Mouse (Mus musculus) ES-E14 (cell line): ENCODE results near the gene Erc1. TPM values are rescaled to one million over a fixed set of nuclear protein-coding genes. Genes with fewer than 3 reads are reported as not detected.

Source experiments
- DNase-seq: peaks from one replicate; pipeline ENCODE4 v3.0.0-alpha.2; 2013; ENCODE audit warnings: low read depth, low spot score
- H3K27ac ChIP-seq: 2 replicates; pipeline ENCODE4 v1.5.1; 2012; ENCODE audit warnings: low read depth, mild to moderate bottlenecking, low read length, moderate library complexity, mixed read lengths; ENCODE audit not compliant: poor library complexity, insufficient read depth, severe bottlenecking
- H3K36me3 ChIP-seq: 2 replicates; pipeline ENCODE4 v1.6.1; 2012; ENCODE audit warnings: mild to moderate bottlenecking, low read length, moderate library complexity, mixed read lengths; ENCODE audit not compliant: control insufficient read depth, poor library complexity, insufficient read depth, severe bottlenecking
- H3K4me1 ChIP-seq, 2 experiments: fragments of 150-350 bp in 1 of 2; sonication (generic) in 1 of 2; 2 replicates each; pipeline ENCODE4 v1.6.1; 2012; ENCODE audit warnings: low read length in 2 of 2, mild to moderate bottlenecking in 1 of 2, mixed read lengths in 1 of 2; ENCODE audit not compliant: control insufficient read depth in 2 of 2, insufficient read depth in 2 of 2, poor library complexity in 1 of 2
- H3K4me3 ChIP-seq, 2 experiments: fragments of 150-350 bp in 1 of 2; sonication (generic) in 1 of 2; 2 replicates each; pipeline ENCODE4 v1.5.1; 2012; ENCODE audit warnings: low read length in 2 of 2, low read depth in 1 of 2, mild to moderate bottlenecking in 1 of 2, mixed read lengths in 1 of 2; ENCODE audit not compliant: insufficient read depth in 1 of 2, poor library complexity in 1 of 2, severe bottlenecking in 1 of 2
- H3K9ac ChIP-seq: 2 replicates; pipeline ENCODE4 v1.6.1; 2012; ENCODE audit warnings: low read depth, mild to moderate bottlenecking, low read length, mixed read lengths; ENCODE audit not compliant: poor library complexity, insufficient read depth, severe bottlenecking
- H3K9me3 ChIP-seq: fragments of 150-350 bp; sonication (generic); 2 replicates; pipeline ENCODE4 v1.6.1; 2012; ENCODE audit warnings: low read depth, mild to moderate bottlenecking, low read length; ENCODE audit not compliant: control insufficient read depth, insufficient read depth
- CHD2 ChIP-seq: IDR thresholded peaks from 2 replicates; pipeline ENCODE4 v1.6.1; 2014; ENCODE audit warnings: mild to moderate bottlenecking, low read depth, low read length, inconsistent platforms
- HCFC1 ChIP-seq: IDR thresholded peaks from 2 replicates; pipeline ENCODE4 v1.6.1; 2012; ENCODE audit warnings: low read length, inconsistent platforms, borderline replicate concordance; ENCODE audit not compliant: insufficient read depth
- MAFK ChIP-seq: IDR thresholded peaks from 2 replicates; pipeline ENCODE4 v1.6.1; 2014; ENCODE audit warnings: mild to moderate bottlenecking, low read depth, low read length, inconsistent platforms; ENCODE audit not compliant: insufficient read depth
- ZC3H11A ChIP-seq: IDR thresholded peaks from 2 replicates; pipeline ENCODE4 v1.6.1; 2012; ENCODE audit warnings: low read depth, mild to moderate bottlenecking, inconsistent platforms, low read length, borderline replicate concordance
- ZNF384 ChIP-seq: IDR thresholded peaks from 2 replicates; pipeline ENCODE4 v1.6.1; 2012; ENCODE audit warnings: low read depth, low read length, inconsistent platforms
- in situ Hi-C, 2 experiments: fragments of 600-800 bp; cut with MboI; formaldehyde crosslinking; loops; one replicate each; pipeline ENCODE4 v1.15.1; 2025; ENCODE audit warnings: low sequenced_read_pairs in 2 of 2, inconsistent platforms in 1 of 2; ENCODE audit not compliant: unreplicated experiment in 2 of 2
- total RNA-seq: library from RNA; depleted of rRNA; stranded (reverse); fragments of 300-350 nt; gene quantifications from 2 replicates; pipeline ENCODE4 v1.2.3, GENCODE M21; 2012

Gene Erc1
- total RNA-seq, 1 experiment: 16.5 TPM

GRCm38 (mm10) chr6:119713961-119714360, 134.0 kb downstream of the Erc1 start:
- TF ChIP-seq ZC3H11A (no peak), MAFK (no peak), ZNF384 (no peak), HCFC1 (no peak), CHD2 (no peak)
- H3K27ac ChIP-seq: no peak overlapping the region
- H3K9ac ChIP-seq: no peak overlapping the region
- H3K4me3 ChIP-seq: no peak overlapping the region
- no peaks in the 10 kb centered on the region for H3K36me3 ChIP-seq
- H3K9me3 ChIP-seq: no peaks in the 10 kb centered on the region
- in situ Hi-C loops: no loop called here
- peaks cover 0 to 1% of the 10 kb centered on the region in 2 experiments; a peak in 1 of 4 replicates for H3K4me1 ChIP-seq
- no peak for DNase-seq

- Histone ChIP-seq H3K36me3 (no peaks in the 10 kb centered on the region), H3K4me3 (no peak overlapping the region), H3K9ac (no peak overlapping the region), H3K27ac (no peak overlapping the region), H3K9me3 (no peaks in the 10 kb centered on the region), H3K4me1 (peaks cover 0 to 1% of the 10 kb centered on the region in 2 experiments; a peak in 1 of 4 replicates)
- in situ Hi-C loops: no loop called here
- no peak for TF ChIP-seq MAFK
- no peak for TF ChIP-seq ZC3H11A
- TF ChIP-seq CHD2: no peak
- no peak for TF ChIP-seq HCFC1
- TF ChIP-seq ZNF384: no peak
- no peak for DNase-seq
Observed at GRCm38 (mm10) chr6:119712486-119712885, 135.5 kb downstream of the Erc1 start.

DNA sequence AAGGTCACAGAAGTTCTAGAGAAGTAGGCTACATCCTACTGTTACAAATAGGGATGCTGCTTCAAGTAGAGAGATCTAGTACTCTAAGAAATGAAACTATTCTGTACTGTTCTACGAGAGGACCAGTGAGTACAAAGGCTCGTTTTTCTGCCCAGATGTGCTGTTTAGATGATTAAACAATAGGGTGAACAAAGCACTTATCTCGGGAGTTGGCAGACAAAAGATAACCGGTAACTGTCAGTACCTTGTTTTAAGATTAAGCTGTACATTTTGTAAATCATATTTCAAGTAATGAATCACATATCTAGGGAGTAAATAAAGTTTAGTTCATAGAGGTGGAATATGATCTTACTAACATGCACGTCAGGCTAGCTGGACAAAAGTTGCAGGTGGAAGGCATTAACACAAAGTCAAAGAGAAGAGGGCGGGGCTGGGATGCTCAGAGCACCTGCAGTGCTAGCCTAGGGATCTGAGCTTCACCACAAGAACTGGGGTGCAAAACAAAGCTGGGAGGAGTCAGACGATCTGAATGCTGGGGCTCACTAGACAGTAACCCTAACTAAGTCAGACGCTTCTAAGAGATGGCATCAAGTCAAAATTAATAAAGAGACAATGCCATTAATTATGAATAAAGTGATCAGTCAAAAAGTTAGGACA, 136.2 kb downstream of the Erc1 start:
- in situ Hi-C loops: no loop called here
- Histone ChIP-seq H3K4me3 (no peak overlapping the region), H3K27ac (no peak overlapping the region), H3K9me3 (no peaks in the 10 kb centered on the region), H3K36me3 (no peaks in the 10 kb centered on the region), H3K4me1 (peaks cover 0 to 1% of the 10 kb centered on the region in 2 experiments; a peak in 1 of 4 replicates), H3K9ac (no peak overlapping the region)
- peak; percentile 8 for DNase-seq
- TF ChIP-seq MAFK (no peak), CHD2 (no peak), ZC3H11A (no peak), HCFC1 (no peak), ZNF384 (no peak)

- Histone ChIP-seq H3K4me3 (no peak overlapping the region), H3K9me3 (no peaks in the 10 kb centered on the region), H3K4me1 (peaks cover 0 to 1% of the 10 kb centered on the region in 2 experiments; a peak in 1 of 4 replicates), H3K36me3 (no peaks in the 10 kb centered on the region; the same call in 1 of the 2 replicates), H3K27ac (no peak overlapping the region), H3K9ac (no peak overlapping the region)
- in situ Hi-C loops: no loop called here
- TF ChIP-seq ZNF384 (no peak), ZC3H11A (no peak), MAFK (no peak), HCFC1 (no peak), CHD2 (no peak)
- no peak for DNase-seq
Observed at GRCm38 (mm10) chr6:119709552-119709951, 138.4 kb downstream of the Erc1 start.

DNA sequence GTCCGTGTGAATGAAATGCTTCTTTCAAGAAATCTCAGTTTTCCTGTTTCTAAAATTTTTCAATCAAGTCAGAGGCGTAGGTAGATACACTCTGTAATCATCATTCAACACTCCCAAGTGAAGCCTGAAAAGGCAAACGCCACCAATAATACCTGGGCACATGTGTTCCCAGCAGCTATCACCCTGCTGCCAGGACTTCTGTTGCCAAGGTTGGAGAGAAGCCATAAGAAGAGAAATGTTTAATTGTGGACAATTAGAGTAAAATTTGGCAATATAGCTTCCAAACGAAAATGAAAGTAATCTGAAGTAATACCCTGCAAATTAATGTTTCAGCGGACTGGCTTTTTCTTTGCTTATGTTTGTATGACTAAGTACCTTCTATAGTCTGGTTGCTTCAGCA, 140.1 kb downstream of the Erc1 start:
- Histone ChIP-seq H3K4me3 (no peak overlapping the region), H3K9me3 (no peaks in the 10 kb centered on the region), H3K9ac (no peak overlapping the region), H3K27ac (no peak overlapping the region), H3K4me1 (peaks cover 0 to 1% of the 10 kb centered on the region in 2 experiments; a peak in 1 of 4 replicates), H3K36me3 (peaks cover 3% of the 10 kb centered on the region)
- no peak for DNase-seq
- TF ChIP-seq CHD2 (no peak), ZNF384 (no peak), MAFK (no peak), HCFC1 (no peak)
- in situ Hi-C loops: no loop called here
